Mouse (Mus musculus): ENCODE measurements around the gene Maml2. TPM values are rescaled to one million over a fixed set of nuclear protein-coding genes. Genes with fewer than 3 reads are reported as not detected.

Gene Maml2
- polyA plus RNA-seq, 1 experiment from 2014 or later, result 5.0 TPM

Small RNA genes within 50 kb of the gene (microRNA-seq; reads per million reads assigned to microRNA genes)
- gene Gm22643, result not detected

Other genes starting within 250 kb of the Maml2 start
- 6.2 and 6.8 TPM in 2 replicates for gene Jrkl, start 52.1 kb upstream of the Maml2 start, polyA plus RNA-seq (2015; fragmentation: Nextera tagmentation; extraction: Ambion mirVana)
- gene Ccdc82, start 51.0 kb upstream of the Maml2 start, polyA plus RNA-seq (2015; fragmentation: Nextera tagmentation; extraction: Ambion mirVana), result 7.1 and 7.5 TPM in 2 replicates
- gene Gm17571, start 148.8 kb downstream of the Maml2 start, polyA plus RNA-seq (2015; fragmentation: Nextera tagmentation; extraction: Ambion mirVana), result not detected in 2 replicates

Data from intestine, embryonic 16.5 days (tissue).